Mouse (Mus musculus): Measurements from ENCODE around the gene Pigl.

Gene Pigl

GRCm38 (mm10) chr11:62522283-62522682 is 64.0 kb downstream of the Pigl start:
- no peak for DNase-seq

GRCm38 (mm10) chr11:62537089-62537488 is 78.8 kb downstream of the Pigl start:
- DNase-seq = no peak

DNA sequence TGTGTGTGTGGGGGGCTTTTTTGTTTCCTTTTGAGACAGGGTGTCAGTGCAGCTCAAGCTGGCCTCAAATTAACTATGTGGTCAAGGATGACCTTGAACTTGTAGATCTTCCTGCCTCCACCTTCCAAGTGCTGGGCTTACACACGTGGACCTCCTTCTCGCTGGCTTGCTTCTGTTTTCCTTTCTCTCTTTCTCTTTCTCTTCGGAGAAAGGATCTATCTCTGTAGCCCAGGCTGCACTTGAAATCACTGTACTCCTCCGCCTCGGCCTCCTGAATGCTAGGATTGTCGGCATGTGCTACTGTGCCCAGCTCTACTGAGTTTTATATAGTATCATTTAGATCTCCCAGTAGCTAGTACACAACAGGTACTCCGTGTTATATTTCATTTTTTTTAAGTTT is 79.3 kb downstream of the Pigl start:
- DNase-seq = no peak

DNA sequence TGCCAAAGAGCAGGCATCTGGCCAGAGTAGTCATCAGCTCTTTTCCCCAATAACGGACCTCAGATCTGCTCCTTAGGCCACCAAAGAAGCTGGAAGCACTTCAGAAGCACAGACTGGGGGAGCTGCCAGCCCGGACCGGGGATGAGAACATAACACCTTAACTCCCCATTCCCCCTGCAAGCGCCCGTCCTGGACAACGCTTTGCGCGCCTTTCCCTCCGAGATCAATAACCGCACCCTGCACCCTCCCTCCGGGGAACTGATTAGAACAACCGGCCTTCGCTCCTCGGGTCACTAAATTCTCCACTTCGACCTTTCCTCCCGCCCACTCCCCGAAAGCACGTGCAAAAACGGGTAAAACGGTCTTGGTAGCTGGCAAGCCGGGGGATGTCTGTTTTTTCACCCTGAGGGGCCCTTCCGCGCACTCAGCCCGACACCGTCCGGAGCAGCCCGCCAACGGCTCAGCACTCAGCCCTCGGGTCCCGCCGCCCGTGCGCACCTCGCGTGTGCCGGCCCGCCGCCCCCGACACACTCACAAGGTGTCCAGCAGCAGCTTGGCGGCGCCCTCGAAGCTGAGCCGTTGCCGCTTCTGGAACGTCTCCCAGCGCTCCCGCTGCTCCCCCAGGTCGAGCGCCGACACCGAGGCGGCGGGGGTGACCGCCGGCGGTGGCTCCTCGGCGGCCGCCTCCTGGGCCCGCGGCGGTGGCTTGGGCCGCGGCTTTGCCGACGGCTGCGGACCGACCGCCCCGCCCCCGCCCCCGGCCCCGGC is 80.2 kb downstream of the Pigl start:
- peak; percentile 53 to 63 for DNase-seq

DNA sequence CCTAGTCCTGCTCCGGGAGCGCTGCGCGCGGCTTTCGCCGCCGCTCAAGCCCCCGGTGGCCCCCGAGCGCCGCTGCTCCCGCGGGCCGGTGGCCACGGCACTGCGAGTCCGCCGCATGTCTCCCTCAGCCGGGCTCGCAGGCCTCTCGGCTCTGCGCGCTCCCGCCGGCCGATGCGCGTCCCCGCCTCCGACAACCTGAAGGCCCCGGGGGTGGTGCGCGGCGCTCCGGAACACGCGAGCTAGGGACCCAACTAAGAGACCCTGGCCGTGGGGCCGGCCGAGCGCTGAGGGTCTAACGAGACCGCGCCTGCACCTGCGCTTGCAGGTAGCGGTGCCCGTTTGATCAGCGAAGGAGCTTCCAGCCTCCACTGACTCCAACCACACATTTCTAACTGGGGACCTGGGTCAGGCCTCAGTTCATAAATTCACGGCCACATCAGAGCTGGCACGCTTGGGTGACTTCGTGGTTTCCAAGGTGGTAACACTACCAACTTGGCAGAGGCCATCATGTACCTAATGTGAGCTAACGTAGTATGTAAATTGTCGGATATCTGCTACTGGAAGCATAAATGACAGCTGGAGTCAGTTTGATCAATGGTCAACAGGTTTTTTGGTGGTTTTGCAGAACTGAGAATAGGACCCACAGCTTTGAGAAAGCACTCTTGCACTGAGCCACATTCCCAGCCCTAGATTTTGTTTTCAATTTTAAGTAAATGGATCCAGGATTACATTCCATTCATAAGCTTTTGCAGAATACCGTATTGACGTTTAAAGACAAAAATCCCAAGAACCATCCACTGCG is 81.0 kb downstream of the Pigl start, which contains the start of gene Cenpv:
Cenpv (minus strand) TSS at position 173 of the 802 bp plus-strand sequence.
- peak; percentile 69 to 74 for DNase-seq

- no peak for DNase-seq
Measured at GRCm38 (mm10) chr11:62540167-62540566, 81.9 kb downstream of the Pigl start.

GRCm38 (mm10) chr11:62540969-62541368 is 82.7 kb downstream of the Pigl start:
- no peak for DNase-seq

- DNase-seq = no peak
Measured at GRCm38 (mm10) chr11:62541581-62541980, 83.3 kb downstream of the Pigl start.

DNA sequence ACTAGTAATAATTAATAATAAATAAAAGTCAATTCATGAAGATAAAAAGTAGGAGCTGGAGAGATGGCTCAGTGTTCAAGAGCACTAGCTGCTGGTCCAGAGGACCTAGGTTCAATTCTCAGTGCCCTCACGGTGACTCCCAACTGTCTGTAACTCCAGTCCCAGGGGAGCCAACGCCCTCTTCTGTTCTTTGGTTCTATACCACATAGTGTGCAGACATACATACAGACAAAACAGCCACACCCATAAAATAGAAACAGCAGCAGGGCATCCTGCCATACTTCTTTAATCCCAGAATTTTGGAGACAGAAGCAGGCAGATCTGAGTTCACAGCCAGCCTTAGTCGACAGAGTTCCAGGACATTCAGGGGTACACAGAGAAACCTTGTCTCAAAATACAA is 85.7 kb downstream of the Pigl start:
- peak in 1 of 2 experiments; percentile 14 for DNase-seq

DNA sequence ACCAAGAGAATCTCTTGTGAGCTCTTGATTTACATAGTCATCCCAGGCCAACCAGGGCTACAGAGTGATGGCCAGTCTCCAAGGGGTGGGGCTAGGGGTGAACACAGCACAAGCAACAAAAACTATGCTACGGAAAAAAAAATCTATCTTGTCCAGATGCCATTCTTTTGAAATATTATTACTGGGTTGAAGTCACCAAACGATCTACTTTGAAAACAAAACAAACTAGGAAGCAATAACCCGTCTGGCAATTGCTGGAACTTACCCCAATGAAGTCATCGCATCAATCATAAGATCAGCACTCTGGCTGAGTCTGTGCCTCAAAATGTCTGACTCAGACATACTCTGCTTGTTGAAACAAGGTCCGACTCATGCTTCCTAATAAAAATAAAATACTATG is 91.5 kb downstream of the Pigl start:
- peak; percentile 22 to 26 for DNase-seq

DNA sequence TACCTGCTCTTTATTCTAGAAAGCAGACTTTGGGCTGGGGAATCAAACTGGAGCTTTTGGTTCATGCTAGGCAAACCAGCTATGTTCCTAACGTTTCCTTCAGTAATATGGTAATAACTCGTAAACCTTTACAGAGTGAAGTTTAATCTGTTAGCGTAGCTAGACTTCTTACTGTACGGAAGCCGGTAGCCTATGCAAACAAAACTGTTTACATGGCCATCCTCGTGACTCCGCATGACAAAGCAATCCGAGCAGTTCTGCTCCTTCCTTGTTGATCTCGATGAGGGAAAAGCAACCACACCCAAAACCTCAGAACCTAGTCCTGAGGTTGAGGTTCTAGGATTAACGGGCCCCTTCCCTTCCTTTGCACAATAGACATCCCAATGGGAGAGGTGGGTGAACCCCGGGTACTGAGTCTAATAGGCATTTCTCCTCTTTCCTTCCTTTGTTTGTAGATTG is 92.0 kb downstream of the Pigl start:
- DNase-seq = peak; percentile 62 to 64

GRCm38 (mm10) chr11:62550727-62551225 is 92.5 kb downstream of the Pigl start, which contains the start of gene Ubb:
Ubb (plus strand) TSS chr11:62551171.
- peak; percentile 97 for DNase-seq

DNA sequence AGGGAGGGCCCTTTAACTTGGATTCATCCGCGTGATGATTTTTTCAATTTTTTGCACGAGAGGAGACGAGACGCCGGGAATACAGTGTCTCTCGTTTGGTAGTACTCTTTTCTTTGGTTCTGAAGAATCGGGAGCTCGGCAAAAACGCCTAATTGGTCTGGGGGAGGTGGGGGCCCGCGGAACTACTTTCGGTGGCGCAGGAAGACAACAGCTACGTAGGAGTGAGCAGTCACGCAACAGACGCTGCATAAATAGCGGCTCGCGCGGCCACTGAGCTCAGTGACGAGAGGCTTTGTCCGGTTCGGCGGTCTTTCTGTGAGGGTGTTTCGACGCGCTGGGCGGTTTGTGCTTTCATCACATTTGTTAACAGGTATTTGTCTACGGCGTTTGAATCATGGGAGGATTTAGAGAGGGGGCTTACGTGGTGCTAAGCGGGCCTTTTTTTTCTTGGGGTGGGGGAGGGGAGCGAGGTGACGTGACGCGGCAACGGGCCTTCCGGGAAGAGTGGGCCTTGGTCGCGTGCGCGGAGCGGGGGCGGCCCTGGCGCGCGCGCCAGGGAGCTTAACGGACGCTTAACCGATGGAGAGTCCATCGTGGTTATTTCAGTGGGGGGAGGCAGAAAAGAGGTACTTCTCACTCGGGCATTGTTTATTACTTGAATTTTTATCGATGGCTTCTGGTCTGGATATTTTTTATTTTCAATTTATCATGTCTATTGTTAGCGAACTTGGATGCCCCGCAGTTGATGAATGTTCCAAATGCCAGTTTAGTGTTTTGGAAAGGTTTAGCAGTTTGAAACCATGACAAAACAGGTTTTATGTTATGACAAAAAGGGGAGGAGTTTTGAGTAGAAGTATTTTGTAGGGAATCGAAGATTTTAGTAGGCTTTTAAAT is 93.2 kb downstream of the Pigl start:
- DNase-seq = peak; percentile 88 to 91

DNA sequence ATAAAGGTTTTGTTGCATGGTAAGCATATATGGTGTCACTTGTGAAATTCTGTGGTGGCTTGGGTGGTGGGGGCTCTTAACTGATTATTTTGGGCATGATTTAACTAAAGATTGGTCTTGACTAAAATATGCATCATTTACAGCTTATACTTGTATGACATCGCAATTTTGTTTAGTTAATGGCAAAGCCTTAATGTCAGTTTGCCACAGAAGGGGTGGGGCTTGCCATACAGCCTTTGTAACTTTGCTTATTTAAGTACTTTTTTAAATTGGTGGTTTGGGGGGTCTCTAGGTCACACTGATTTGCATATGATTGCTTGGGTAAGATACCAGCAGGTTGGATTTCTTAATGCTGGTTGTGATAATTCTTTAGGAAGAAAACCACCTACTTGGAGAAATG is 94.9 kb downstream of the Pigl start:
- DNase-seq = peak in 1 of 2 experiments; percentile 10

DNA sequence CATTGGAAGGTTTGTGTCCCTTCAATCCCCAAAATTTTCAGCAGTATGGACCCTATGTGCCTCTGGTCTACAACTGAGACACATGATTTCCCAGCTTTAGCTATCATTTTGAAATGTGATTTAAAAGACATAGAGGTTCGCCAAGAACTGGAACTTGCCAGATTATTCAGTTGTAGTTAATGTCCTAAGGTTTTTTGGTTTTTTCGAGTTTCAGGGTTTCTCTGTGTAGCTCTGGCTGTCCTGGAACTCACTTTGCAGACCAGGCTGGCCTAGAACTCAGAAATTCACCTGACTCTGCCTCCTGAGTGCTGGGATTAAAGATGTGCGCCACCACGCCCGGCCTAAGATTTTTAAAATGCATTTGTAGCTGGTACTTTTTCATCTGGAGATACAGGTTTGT is 95.4 kb downstream of the Pigl start:
- DNase-seq = peak in 1 of 2 experiments; percentile 7

DNA sequence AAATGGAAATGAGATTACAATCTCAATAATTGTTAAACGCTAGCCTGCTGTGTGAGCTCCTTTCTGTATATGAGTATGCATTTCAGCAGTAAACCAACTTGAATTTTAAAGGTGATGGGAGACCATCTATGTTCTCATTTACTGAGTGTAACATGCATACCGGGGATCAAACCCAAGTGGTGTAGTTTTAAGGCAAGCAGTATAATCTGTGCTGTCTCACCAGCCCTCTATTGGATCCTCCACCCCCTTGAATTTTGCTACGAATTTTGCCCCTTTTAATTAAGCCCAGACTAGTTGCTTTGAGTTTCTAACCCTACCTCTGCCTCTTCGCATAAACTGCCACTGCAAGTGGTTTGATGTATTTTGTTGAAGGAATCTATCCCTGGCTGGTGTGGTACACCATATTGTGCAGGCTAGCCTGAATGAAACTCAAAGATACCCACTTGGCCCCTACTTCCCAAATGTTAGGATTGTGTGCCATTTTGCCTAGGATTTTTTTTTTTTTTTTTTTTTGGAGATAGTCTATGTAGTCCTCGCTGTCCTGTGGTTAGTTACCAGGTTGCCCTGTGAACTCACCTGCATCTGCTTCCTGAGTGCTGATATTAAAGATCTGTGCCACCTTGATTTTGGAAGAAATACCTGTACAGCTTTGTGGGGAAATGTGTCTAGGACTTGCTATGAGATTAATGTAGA is 96.0 kb downstream of the Pigl start:
- peak; percentile 12 to 16 for DNase-seq

DNA sequence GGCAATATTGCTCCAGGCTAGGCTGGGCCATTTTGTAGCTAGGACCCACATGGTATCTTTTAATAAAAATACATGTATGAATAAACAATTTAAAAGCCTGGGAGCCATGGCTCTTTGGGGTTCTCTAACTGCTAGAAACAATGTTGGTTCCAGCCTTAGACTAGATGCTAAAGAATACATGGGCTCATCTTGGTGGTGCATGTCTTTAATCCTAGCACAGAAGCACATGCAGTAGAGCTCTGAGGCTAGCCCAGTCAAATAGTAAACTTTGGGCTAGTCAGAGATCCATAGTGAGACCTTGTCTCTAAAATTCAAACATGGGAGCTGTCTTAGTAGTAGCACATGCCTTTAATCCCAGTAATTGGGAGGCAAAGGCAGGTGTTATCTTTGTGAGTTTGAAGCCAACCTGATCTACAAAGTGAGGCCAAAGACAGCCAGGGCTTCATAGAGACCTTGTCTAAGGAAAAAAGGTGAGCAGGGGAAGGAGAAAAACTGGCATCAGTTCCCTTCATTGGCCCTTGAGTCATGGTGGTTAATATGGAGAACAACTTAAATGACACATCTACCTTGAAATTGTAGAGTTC is 96.8 kb downstream of the Pigl start:
- DNase-seq = no peak

- no peak for DNase-seq
Measured at GRCm38 (mm10) chr11:62555896-62556412, 97.7 kb downstream of the Pigl start.

DNA sequence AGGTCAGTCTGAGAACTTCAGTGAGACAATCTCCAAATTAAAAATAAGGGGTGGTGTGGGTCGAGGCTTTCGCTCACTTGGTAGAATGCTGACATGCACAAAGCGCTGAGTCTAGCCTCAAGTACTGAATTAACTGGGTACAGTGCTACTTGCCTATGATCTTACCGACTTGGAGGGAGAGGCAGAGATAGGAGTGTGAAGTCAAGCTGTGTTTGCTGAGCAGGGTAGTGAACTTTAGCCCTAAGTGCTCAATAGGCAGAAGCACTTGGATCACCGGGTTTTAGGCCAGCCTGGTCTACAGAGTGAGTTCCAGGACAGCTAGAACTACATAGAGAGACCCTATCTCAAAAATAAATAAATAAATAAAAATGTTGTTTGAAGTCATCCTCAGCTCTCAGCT is 98.9 kb downstream of the Pigl start:
- no peak for DNase-seq

DNA sequence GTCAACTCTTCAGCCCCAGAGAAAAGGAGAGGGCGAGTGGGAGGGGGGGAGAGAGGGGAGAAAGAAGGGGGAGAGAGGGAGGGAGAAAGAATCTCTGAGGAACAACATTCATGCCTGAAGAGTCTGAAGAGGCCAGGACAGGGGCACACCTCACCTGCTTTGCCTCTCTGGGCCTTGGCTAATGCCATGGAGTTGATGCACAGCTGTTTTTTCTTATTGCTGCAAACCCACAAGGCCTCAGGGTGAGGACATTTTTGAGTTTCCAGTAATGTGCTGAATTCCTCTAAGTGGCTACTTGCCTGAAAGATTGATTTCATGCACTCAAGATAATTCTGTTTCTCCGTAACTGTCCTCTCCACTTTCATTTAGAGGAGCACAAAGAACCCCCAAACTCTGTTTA is 99.9 kb downstream of the Pigl start:
- no peak for DNase-seq

DNA sequence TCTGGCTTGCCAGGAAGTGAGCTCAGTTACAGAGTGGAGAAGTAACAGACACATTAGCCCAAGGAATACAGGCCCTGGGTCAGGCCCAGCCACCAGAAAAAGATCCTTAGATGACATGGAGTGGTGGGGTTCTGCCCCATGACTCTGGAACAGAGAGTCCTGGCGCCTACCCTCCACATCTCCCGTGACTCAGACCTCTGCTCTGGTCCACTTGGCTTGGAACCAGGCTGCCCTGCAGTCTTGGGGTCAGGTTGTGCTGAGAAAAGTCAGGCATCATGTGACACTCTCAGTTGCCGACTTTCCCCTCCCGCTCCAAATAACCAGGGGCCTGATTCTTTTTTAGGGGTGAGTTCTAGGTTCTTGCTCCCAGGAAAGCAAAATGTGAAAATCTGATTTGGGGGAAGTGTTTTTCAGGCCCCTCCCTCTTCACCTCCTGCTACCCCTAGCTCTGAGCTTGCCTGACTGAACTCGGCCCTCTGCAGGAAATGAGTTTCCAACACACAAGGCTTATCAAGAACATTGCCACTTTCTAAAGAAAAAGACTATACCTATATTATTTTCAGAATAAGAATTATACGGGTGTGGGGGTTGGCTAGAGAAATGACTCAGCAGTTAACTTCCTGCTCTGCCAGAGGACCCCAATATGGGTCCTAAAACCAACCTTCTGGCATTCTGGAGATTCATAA is 100.8 kb downstream of the Pigl start:
- DNase-seq = peak in 1 of 2 experiments; percentile 4
